10 mouse cellular contexts compared by ENCODE assay signal in genomic region chr9:71895291-71895690, GRCm38 (mm10).
DNase-seq lines count a peak whose midpoint lies in the region; ATAC-seq and TF ChIP-seq lines count a peak whose summit lies in the region.
"Had no signal": no experiment of that assay in that cellular context is flagged by ENCODE, and none has a peak within 500 bp of the region (broad histone marks: within the 10 kb centered on the region; RNA-seq: fewer than 3 reads in every experiment).

No protein-coding gene starts in this region.

- H3K27me3 ChIP-seq in lung, embryonic 15.5 days, result no peaks in the 10 kb centered on the region
- H3K27me3 ChIP-seq in limb, embryonic 10.5 days (ENCODE audit: low read depth, poor library complexity, severe bottlenecking), result no peaks in the 10 kb centered on the region
- H3K27me3 ChIP-seq in neural tube, embryonic 15.5 days (replicated peaks), result no peaks in the 10 kb centered on the region

- 32% methylated on average over 7 of the region's 7 CpGs for WGBS in lung, embryonic 15.5 days
- 10% methylated on average over 7 of the region's 7 CpGs for WGBS in limb, embryonic 10.5 days
- WGBS in neural tube, embryonic 15.5 days, result 8% methylated on average over 7 of the region's 7 CpGs

- no peaks in the 10 kb centered on the region for H3K36me3 ChIP-seq in lung, embryonic 15.5 days
- H3K36me3 ChIP-seq in limb, embryonic 10.5 days, result no peaks in the 10 kb centered on the region
- H3K36me3 ChIP-seq in neural tube, embryonic 15.5 days, result no peaks in the 10 kb centered on the region

- TF ChIP-seq CTCF in embryonic fibroblast, embryonic 13.5 days (IDR thresholded peaks at IDR 0.05; ENCODE audit: borderline replicate concordance, insufficient read depth, low read length), result no peak

- ATAC-seq in lung, embryonic 15.5 days (ENCODE audit: borderline replicate concordance, extremely low read depth, low FRiP score, low TSS enrichment), result peak; percentile 58; the same call in 1 of the 2 replicates
- 0 out of 2 replicates have a peak, but pooled peaks have one; percentile 39 for ATAC-seq in neural tube, embryonic 15.5 days (ENCODE audit: low FRiP score)

- no peaks in the 10 kb centered on the region for H3K9me3 ChIP-seq in lung, embryonic 15.5 days
- H3K9me3 ChIP-seq in limb, embryonic 10.5 days (replicated peaks), result no peaks in the 10 kb centered on the region
- H3K9me3 ChIP-seq in neural tube, embryonic 15.5 days (replicated peaks), result no peaks in the 10 kb centered on the region

- H3K4me3 ChIP-seq in lung, embryonic 15.5 days, result peak overlapping the region; percentile 33
- H3K4me3 ChIP-seq in embryonic fibroblast, embryonic 13.5 days (ENCODE audit: insufficient read depth, low read length), result no peak overlapping the region
- peak overlapping the region; percentile 58 for H3K4me3 ChIP-seq in limb, embryonic 10.5 days
- peak overlapping the region; percentile 38 for H3K4me3 ChIP-seq in neural tube, embryonic 15.5 days (replicated peaks)

- TF ChIP-seq POLR2A in embryonic fibroblast, embryonic 13.5 days (IDR thresholded peaks at IDR 0.05; ENCODE audit: low read depth, low read length), result no peak

- H3K4me2 ChIP-seq in lung, embryonic 15.5 days, result peak overlapping the region; percentile 53; the same call in 1 of the 2 replicates
- H3K4me2 ChIP-seq in neural tube, embryonic 15.5 days, result peak overlapping the region; percentile 54

- H3K27ac ChIP-seq in lung, embryonic 15.5 days, result peak overlapping the region; percentile 47; the same call in 1 of the 2 replicates
- H3K27ac ChIP-seq in embryonic fibroblast, embryonic 13.5 days (ENCODE audit: insufficient read depth, low read length), result 0 out of 2 replicates have a peak overlapping the region, but pooled peaks have one; percentile 4
- peak overlapping the region; percentile 86 for H3K27ac ChIP-seq in limb, embryonic 10.5 days
- H3K27ac ChIP-seq in neural tube, embryonic 15.5 days (replicated peaks), result peak overlapping the region; percentile 60; the same call in 1 of the 2 replicates

- no peak overlapping the region for H3K9ac ChIP-seq in lung, embryonic 15.5 days
- no peak overlapping the region for H3K9ac ChIP-seq in neural tube, embryonic 15.5 days (replicated peaks)

- H3K4me1 ChIP-seq in lung, embryonic 15.5 days, result peaks cover 33% of the 10 kb centered on the region
- peaks cover 7% of the 10 kb centered on the region for H3K4me1 ChIP-seq in embryonic fibroblast, embryonic 13.5 days (ENCODE audit: control insufficient read depth, insufficient read depth, low read length)
- peaks cover 66% of the 10 kb centered on the region for H3K4me1 ChIP-seq in limb, embryonic 10.5 days
- peaks cover 30% of the 10 kb centered on the region for H3K4me1 ChIP-seq in neural tube, embryonic 15.5 days

- no peak for DNase-seq in lung, postnatal 25 days (ENCODE audit: low spot score)
- peak; percentile 67 for DNase-seq in limb, embryonic 10.5 days (ENCODE audit: low spot score)
- DNase-seq in frontal cortex, postnatal 10 days (ENCODE audit: low spot score in 2 of 2), result no peak
- DNase-seq in natural killer cell, adult 2 months (ENCODE audit: low spot score in 2 of 2), result no peak
- DNase-seq in spleen, postnatal 14 days (ENCODE audit: low spot score in 2 of 2), result no peak
- DNase-seq: liver; right cerebral cortex, postnatal 25 days had no signal

Comparison
In these comparisons a context has a peak if more than half of its experiments do, and no peak if none do; other contexts are left out.
1. H3K27ac ChIP-seq: peak in every context shown above with its lines; median percentile 86 in limb, embryonic 10.5 days; 60 in neural tube, embryonic 15.5 days; 47 in lung, embryonic 15.5 days; 4 in embryonic fibroblast, embryonic 13.5 days.